Mouse (Mus musculus) CH12.LX (cell line): ENCODE data around the gene Pitpnm2.

Experiments
- CTCF ChIP-seq, 2 experiments: IDR thresholded peaks in 1 of 2; conservative IDR thresholded peaks in 1 of 2; 2 replicates each; pipeline ENCODE4 v1.5.1; 2011 to 2012; ENCODE audit warnings: low read depth in 2 of 2, low read length in 2 of 2, improper control_type of control experiment in 1 of 2, inconsistent platforms in 1 of 2, mild to moderate bottlenecking in 1 of 2, moderate library complexity in 1 of 2
- JUND ChIP-seq: conservative IDR thresholded peaks from 2 replicates; pipeline ENCODE4 v1.6.1; 2011; ENCODE audit warnings: low read depth, low read length, improper control_type of control experiment
- ZNF384 ChIP-seq: IDR thresholded peaks from 2 replicates; pipeline ENCODE4 v1.6.1; 2012; ENCODE audit warnings: low read depth, low read length, improper control_type of control experiment, inconsistent platforms

GRCm38 (mm10) chr5:124091951-124092406 lies 157.6 kb downstream of the Pitpnm2 start:
- TF ChIP-seq ZNF384 (no peak), CTCF (conservative IDR thresholded peaks at IDR 0.05 in 1 of 2, IDR thresholded peaks at IDR 0.05 in 1 of 2; ENCODE audit: low read depth in 2 of 2, low read length in 2 of 2) (no peak), JUND (no peak)
